Mouse (Mus musculus): ENCODE results near the gene Wrnip1. TPM values are rescaled to one million over a fixed set of nuclear protein-coding genes. Genes with fewer than 3 reads are reported as not detected.

The Wrnip1 gene
- 20.2 and 35.0 TPM in 2 replicates for polyA plus RNA-seq (2012; rRNA removed; ENCODE audit: low replicate concordance)

GRCm38 (mm10) chr13:32801693-32802221, at the start of gene Wrnip1:
TSS of gene Wrnip1 (plus strand) at chr13:32802038.

GRCm38 (mm10) chr13:32783816-32784215, 18.0 kb upstream of the Wrnip1 start, which contains the start of gene Mylk4:
TSS of gene Mylk4 (minus strand) at chr13:32783954.

GRCm38 (mm10) chr13:32802259-32803081, 632 bp downstream of the Wrnip1 start, which contains the start of gene D930007J09Rik:
TSS of gene D930007J09Rik (minus strand) at chr13:32802849.

GRCm38 (mm10) chr13:32850668-32851404, 49.0 kb downstream of the Wrnip1 start, which contains the start of gene Serpinb1a:
TSS of gene Serpinb1a (minus strand) at chr13:32851185.

Other genes with a start within 250 kb of the Wrnip1 start
- not detected in 2 replicates for gene Mylk4, start 18.1 kb upstream of the Wrnip1 start, polyA plus RNA-seq (2012; rRNA removed; ENCODE audit: low replicate concordance)
- not detected in 2 replicates for gene D930007J09Rik, start 811 bp downstream of the Wrnip1 start, polyA plus RNA-seq (2012; rRNA removed; ENCODE audit: low replicate concordance)
- 63.4 and 69.9 TPM in 2 replicates for gene Serpinb1a, start 49.1 kb downstream of the Wrnip1 start, polyA plus RNA-seq (2012; rRNA removed; ENCODE audit: low replicate concordance)
- gene Serpinb1c, start 96.2 kb downstream of the Wrnip1 start, polyA plus RNA-seq (2012; rRNA removed; ENCODE audit: low replicate concordance) = not detected in 2 replicates
- 0.36 and 0.44 TPM in 2 replicates for gene Serpinb6b, start 163.2 kb downstream of the Wrnip1 start, polyA plus RNA-seq (2012; rRNA removed; ENCODE audit: low replicate concordance)
- 0.32 and 0.55 TPM in 2 replicates for gene Serpinb9, start 201.2 kb downstream of the Wrnip1 start, polyA plus RNA-seq (2012; rRNA removed; ENCODE audit: low replicate concordance)
- not detected in 2 replicates for gene Serpinb9b, start 225.4 kb downstream of the Wrnip1 start, polyA plus RNA-seq (2012; rRNA removed; ENCODE audit: low replicate concordance)

Data from duodenum, adult 2 months (tissue).